In the genomic region with DNA sequence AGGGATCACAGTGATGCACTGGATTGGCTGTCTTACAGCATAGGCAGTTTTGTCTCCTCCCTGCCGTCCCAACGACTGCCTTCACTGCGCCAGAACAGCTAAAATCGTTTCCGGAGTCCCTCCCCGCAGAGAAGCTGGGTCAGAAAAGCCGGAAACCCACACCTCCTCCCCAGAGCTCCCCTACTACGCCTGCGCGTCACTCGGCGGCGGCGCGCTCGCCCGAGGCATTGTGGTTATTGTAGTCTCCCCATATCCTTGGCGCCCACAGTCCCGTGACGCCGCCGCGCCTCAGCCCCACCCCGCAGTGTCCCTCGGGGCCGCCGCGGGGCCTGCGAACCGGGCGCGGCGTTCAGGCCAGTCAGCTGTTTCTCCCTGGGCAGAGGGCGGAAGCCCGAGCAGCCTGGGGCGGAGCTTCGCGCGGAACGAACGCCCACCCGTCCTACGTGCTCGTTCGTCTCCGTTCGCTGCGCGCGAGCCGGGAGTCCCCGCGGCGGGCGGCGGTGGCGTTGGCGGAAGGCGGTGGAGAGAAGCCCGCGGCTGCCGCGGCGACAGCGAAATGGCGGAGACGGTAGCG, we compare ENCODE assay signal across 8 mouse cellular contexts. TPM values are rescaled to one million over a fixed set of nuclear protein-coding genes. Genes with fewer than 3 reads are reported as not detected.
A peak's percentile ranks its signal among the peaks of the same experiment; 100 is the strongest.
DNase-seq lines count a peak whose midpoint lies in the region; ATAC-seq lines count a peak whose summit lies in the region.

A gene (plus strand): TSS at position 256 of the 574 bp plus-strand sequence.

- under 1% methylated on average over 68 of the region's 68 CpGs for WGBS in hindbrain, embryonic 12.5 days

- peak; percentile 100 for DNase-seq in Muller cell, postnatal 12 days (ENCODE audit: inconsistent ontology term)
- DNase-seq in cerebellum, adult 9-11 months, result peak; percentile 98
- DNase-seq in frontal cortex, postnatal 10 days (ENCODE audit: low spot score in 2 of 2), result peak; percentile 96
- DNase-seq in layer of hippocampus, postnatal 14 days (ENCODE audit: low spot score in 2 of 2), result peak; percentile 97 to 98
- peak; percentile 96 for DNase-seq in lung, postnatal 14 days
- peak; percentile 91 for DNase-seq in retina, adult 2 months (ENCODE audit: low read depth, low spot score)
- DNase-seq in thymus, postnatal 4 days, result peak; percentile 94

- H3K9ac ChIP-seq in hindbrain, embryonic 12.5 days, result peak within 1 kb of the TSS; percentile 95

- peak within 1 kb of the TSS; percentile 97 for H3K27ac ChIP-seq in hindbrain, embryonic 12.5 days

- no peaks in the 10 kb centered on the region for H3K9me3 ChIP-seq in hindbrain, embryonic 12.5 days (replicated peaks)

- peak; percentile 96 for ATAC-seq in hindbrain, embryonic 12.5 days (ENCODE audit: low FRiP score)

- peak within 1 kb of the TSS; percentile 88 for H3K4me3 ChIP-seq in hindbrain, embryonic 12.5 days

- no peaks in the 10 kb centered on the region for H3K36me3 ChIP-seq in hindbrain, embryonic 12.5 days

- H3K27me3 ChIP-seq in hindbrain, embryonic 12.5 days, result no peaks in the 10 kb centered on the region

- H3K4me1 ChIP-seq in hindbrain, embryonic 12.5 days, result peaks cover 2% of the 10 kb centered on the region; the same call in 1 of the 2 replicates

- peak within 1 kb of the TSS; percentile 64 for H3K4me2 ChIP-seq in hindbrain, embryonic 12.5 days (replicated peaks)

RNA-seq across cellular contexts. Expression of the gene that starts here (rescaled TPM):
- 242 and 249 TPM in 2 replicates for polyA plus RNA-seq in hindbrain, embryonic 12.5 days (2016; fragmentation: Nextera tagmentation; extraction: Ambion mirVana)
- total RNA-seq in layer of hippocampus, postnatal 14 days (2021), result 100 to 1,000 TPM; 195 to 214 TPM

Comparison
In these comparisons a context has a peak if more than half of its experiments do, and no peak if none do; other contexts are left out.
1. Peak in every context shown above with its lines: DNase-seq, ATAC-seq, H3K4me3 ChIP-seq and H3K27ac ChIP-seq.